Mouse (Mus musculus) macrophage (primary cell): ENCODE measurements around the gene Gm11627. TPM values are rescaled to one million over a fixed set of nuclear protein-coding genes. Genes with fewer than 3 reads are reported as not detected.
"Not testable (repeated sequence)": the region's sequence is repeated elsewhere in the genome, so short reads cannot be mapped to it uniquely, and the experiment has no call there.

Experiments
- H3K27ac ChIP-seq: fragments of 350-480 bp; formaldehyde crosslinking; 2 replicates; pipeline ENCODE4 v1.9.0; 2021
- H3K36me3 ChIP-seq: fragments of 350-480 bp; formaldehyde crosslinking; 2 replicates; pipeline ENCODE4 v1.9.0; 2021; ENCODE audit errors: inconsistent target
- H3K4me3 ChIP-seq: fragments of 350-480 bp; formaldehyde crosslinking; 2 replicates; pipeline ENCODE4 v1.9.0; 2021; ENCODE audit errors: inconsistent target
- H3K79me2 ChIP-seq: fragments of 350-480 bp; formaldehyde crosslinking; 2 replicates; pipeline ENCODE4 v1.9.0; 2021; ENCODE audit errors: inconsistent target
- WGBS: methylation state at CpG from one replicate; pipeline ENCODE4 v1.1.7; 2026; ENCODE audit warnings: inconsistent platforms; ENCODE audit not compliant: missing documents; 5-methylcytosine and 5-hydroxymethylcytosine counted together
- polyA plus RNA-seq: library from polyadenylated mRNA; stranded (reverse); fragments of 250-400 nt; gene quantifications from 3 replicates; pipeline ENCODE4 v1.2.4, GENCODE M21; 2018; ENCODE audit warnings: inconsistent platforms
- total RNA-seq, 78 experiments: library from RNA; depleted of rRNA; stranded (reverse); fragments of 250-400 nt; gene quantifications; 1 replicate in 9 of 78; 2 replicates in 24 of 78; 3 replicates in 43 of 78; 4 replicates in 2 of 78; pipeline ENCODE4 v1.2.4; 2018; ENCODE audit warnings: inconsistent platforms in 56 of 78

The Gm11627 gene
- total RNA-seq (2018; cell fraction: chromatin; rRNA removed) = not detected
- total RNA-seq (2018; cell fraction: cytosol; rRNA removed) = not detected
- total RNA-seq (2018; cell fraction: nucleus; rRNA removed) = not detected
- polyA plus RNA-seq = not detected in 3 replicates

DNA sequence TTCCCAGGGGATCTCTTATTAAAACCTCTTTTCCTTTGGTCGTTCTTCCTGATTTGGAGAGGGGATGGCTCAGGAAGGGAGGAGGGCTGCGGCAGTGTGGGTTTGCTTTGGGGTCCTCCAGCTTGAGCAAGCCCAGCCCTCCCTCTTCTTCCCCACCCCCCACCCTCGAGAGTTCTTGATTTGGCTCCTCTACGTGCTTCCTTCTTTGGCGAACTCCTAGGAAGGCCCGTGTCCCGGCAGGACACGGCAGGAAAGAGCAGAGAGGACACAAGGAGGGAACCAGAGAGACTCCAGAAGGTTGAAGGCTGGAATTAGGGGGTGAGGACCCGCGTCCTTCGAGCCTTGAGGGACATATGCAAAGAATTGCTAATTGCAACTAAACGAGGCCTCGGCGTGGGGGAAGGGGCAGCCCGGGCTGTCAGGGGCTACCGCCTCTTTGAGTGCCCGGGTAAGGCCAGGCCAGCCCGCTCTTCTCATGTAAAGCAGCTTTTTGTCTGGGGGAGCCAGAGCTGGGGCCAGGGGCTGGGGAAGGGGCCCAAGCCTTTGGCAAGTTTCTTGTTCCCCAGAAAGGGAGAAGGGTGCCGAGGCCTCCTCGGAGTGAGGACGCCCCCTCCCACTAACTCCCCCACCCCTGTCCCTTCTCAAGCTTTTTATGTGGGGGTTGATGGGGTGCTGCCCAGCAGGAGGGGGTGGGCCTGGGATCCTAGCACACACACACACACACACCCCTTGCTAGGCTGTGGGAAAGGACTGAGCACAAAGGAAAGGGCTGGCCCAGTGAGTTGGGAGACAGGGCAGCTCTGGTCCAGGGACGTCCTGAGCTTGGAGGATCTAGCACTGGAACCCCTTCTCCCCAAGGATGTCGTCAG lies at the start of gene Gm11627:
Gm11627 (minus strand) TSS at position 297 of the 869 bp plus-strand sequence.
- 40% methylated on average over 22 of the region's 23 CpGs for WGBS
- Histone ChIP-seq H3K36me3 (no peaks in the 10 kb centered on the region), H3K79me2 (no peaks in the 10 kb centered on the region), H3K4me3 (no peak within 1 kb of the TSS), H3K27ac (no peak within 1 kb of the TSS)

DNA sequence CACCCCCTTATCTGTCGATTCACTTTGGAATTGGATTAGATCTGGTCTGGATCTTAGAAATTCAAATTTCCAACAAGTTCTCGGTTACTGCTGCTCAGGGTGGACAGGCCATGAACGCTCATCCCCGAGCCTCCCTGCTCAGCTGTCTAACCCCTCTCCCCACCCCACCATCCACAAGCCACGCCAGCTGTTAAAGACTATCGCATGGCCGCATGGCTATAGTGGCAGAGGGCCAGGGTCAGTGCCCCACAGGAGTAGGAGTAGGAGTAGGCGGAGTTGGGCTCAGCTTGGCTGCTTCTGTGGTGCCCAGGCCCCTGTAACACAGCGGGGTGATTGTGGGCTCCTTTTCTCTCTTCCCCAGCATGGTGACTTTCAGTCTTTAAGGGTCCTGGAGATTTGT lies 49.3 kb upstream of the Gm11627 start:
- Histone ChIP-seq H3K36me3 (no peaks in the 10 kb centered on the region), H3K4me3 (no peak overlapping the region), H3K27ac (no peak overlapping the region), H3K79me2 (no peaks in the 10 kb centered on the region)
- WGBS = 92% methylated on average over 9 of the region's 9 CpGs

GRCm38 (mm10) chr11:102627171-102627931 lies 48.1 kb upstream of the Gm11627 start:
- WGBS = 93% methylated on average over 9 of the region's 9 CpGs

DNA sequence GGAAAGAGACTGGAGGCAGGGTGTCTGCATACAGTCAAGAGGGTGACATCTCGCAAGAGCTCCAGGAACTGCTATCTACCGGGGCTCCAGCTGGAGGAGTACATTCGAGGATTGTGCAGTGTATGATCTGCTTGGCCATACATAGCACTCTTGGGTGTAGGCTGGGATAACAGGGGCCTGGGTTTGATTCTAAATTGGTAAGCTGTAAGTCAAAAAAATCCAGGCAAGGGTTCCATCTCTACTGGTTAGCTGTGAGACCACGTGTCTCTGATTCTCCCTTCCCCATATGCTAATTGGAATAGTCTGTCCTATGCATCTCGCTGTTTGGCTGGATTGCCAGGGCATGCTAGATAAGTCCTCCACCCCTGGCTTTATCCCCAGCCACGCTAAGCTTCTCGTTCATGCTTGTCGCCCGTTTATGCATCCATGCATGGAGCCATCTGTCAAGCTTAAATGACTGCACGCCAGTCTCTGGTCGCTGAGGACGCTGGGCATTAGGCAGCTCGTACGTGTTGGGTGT lies 45.7 kb upstream of the Gm11627 start:
- no peak overlapping the region for H3K4me3 ChIP-seq
- 90% methylated on average over 14 of the region's 14 CpGs for WGBS
- H3K27ac ChIP-seq = no peak overlapping the region
- no peaks in the 10 kb centered on the region for H3K79me2 ChIP-seq
- H3K36me3 ChIP-seq = no peaks in the 10 kb centered on the region

More at GRCm38 (mm10) chr11:102627171-102627931, 48.1 kb upstream of the Gm11627 start:
- Histone ChIP-seq H3K27ac (no peak overlapping the region), H3K79me2 (no peaks in the 10 kb centered on the region), H3K4me3 (no peak overlapping the region), H3K36me3 (no peaks in the 10 kb centered on the region)

GRCm38 (mm10) chr11:102623876-102624789 lies 44.9 kb upstream of the Gm11627 start:
- Histone ChIP-seq H3K4me3 (no peak overlapping the region), H3K79me2 (no peaks in the 10 kb centered on the region), H3K27ac (no peak overlapping the region), H3K36me3 (no peaks in the 10 kb centered on the region)
- 65% methylated on average over 17 of the region's 17 CpGs for WGBS

GRCm38 (mm10) chr11:102619449-102619848 lies 40.2 kb upstream of the Gm11627 start:
- WGBS = 69% methylated on average over 2 of the region's 2 CpGs
- H3K79me2 ChIP-seq = no peaks in the 10 kb centered on the region

GRCm38 (mm10) chr11:102611317-102611705 lies 32.0 kb upstream of the Gm11627 start:
- Histone ChIP-seq H3K4me3 (no peak overlapping the region), H3K79me2 (no peaks in the 10 kb centered on the region), H3K27ac (no peak overlapping the region), H3K36me3 (no peaks in the 10 kb centered on the region)
- 20% methylated on average over 6 of the region's 6 CpGs for WGBS

More at GRCm38 (mm10) chr11:102619449-102619848, 40.2 kb upstream of the Gm11627 start:
- H3K4me3 ChIP-seq = no peak overlapping the region
- H3K36me3 ChIP-seq = no peaks in the 10 kb centered on the region
- no peak overlapping the region for H3K27ac ChIP-seq

- H3K27ac ChIP-seq = no peak overlapping the region
- H3K79me2 ChIP-seq = no peaks in the 10 kb centered on the region
- WGBS = 77% methylated on average over 9 of the region's 9 CpGs
- no peak overlapping the region for H3K4me3 ChIP-seq
- H3K36me3 ChIP-seq = no peaks in the 10 kb centered on the region
These were observed 31.5 kb upstream of the Gm11627 start for GRCm38 (mm10) chr11:102610675-102611316.

DNA sequence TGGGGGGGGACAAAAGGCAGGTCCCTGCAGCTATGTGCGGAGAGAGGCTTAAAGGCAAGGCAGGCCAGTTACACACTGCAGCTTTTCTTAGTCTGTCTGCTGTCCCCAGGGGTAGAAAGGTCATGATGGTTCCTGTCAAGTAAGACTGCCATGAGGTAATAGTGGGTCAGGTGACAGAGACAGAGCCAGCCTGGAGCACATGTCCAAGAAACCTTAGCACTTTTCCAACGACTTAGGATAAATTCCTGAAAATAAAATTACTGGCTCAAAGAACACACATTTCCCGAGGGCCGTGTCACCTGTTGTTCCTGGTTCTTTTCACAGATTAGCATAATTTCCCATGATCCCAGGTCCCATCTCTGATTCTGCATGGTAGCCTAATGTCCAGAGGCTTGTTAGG lies 31.0 kb upstream of the Gm11627 start:
- Histone ChIP-seq H3K27ac (no peak overlapping the region), H3K79me2 (no peaks in the 10 kb centered on the region), H3K36me3 (no peaks in the 10 kb centered on the region), H3K4me3 (no peak overlapping the region)
- 78% methylated on average over 4 of the region's 4 CpGs for WGBS

DNA sequence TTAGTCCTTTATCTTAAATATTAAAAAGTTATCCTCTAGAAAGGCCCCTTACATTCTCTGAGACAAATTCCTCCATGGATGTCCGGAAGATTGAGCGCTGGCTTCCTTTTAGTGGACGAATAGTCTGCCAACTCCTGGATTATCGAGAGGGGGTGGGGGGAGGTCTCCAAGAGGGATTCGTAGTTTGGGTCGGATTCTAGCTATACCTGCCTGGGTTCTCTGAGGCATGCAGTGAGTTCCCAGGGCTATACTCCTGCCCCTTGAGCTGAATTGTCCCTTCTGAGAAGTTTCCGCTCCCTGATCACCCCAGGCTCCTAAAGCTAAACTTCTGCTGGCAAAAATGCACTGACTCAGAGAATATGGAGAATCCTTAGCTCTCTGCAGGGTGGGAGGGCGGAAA lies 30.2 kb upstream of the Gm11627 start:
- no peaks in the 10 kb centered on the region for H3K79me2 ChIP-seq
- H3K36me3 ChIP-seq = no peaks in the 10 kb centered on the region
- no peak overlapping the region for H3K4me3 ChIP-seq
- WGBS = 97% methylated on average over 8 of the region's 8 CpGs
- H3K27ac ChIP-seq = no peak overlapping the region

DNA sequence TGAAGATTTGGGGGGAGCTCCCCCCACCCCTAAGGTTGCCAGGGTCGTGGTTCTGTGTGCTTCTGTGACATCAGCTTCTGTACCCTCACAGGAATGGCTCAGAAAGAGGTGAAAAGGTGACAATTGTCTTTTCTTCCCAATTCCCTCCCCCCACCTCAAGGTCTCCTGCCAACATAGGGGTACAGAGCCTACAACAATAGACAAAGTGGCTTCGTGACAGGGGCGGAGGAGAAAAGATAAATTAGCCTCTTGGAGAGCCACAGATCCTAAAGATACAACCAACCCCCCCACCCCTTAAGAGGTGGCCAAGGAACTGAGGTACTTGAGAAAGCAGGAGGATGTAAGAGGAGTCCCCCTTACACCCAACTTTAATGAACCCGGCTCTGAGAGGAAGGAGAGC lies 29.4 kb upstream of the Gm11627 start:
- H3K4me3 ChIP-seq = no peak overlapping the region
- no peaks in the 10 kb centered on the region for H3K36me3 ChIP-seq
- WGBS = 86% methylated on average over 4 of the region's 4 CpGs
- no peak overlapping the region for H3K27ac ChIP-seq
- no peaks in the 10 kb centered on the region for H3K79me2 ChIP-seq

DNA sequence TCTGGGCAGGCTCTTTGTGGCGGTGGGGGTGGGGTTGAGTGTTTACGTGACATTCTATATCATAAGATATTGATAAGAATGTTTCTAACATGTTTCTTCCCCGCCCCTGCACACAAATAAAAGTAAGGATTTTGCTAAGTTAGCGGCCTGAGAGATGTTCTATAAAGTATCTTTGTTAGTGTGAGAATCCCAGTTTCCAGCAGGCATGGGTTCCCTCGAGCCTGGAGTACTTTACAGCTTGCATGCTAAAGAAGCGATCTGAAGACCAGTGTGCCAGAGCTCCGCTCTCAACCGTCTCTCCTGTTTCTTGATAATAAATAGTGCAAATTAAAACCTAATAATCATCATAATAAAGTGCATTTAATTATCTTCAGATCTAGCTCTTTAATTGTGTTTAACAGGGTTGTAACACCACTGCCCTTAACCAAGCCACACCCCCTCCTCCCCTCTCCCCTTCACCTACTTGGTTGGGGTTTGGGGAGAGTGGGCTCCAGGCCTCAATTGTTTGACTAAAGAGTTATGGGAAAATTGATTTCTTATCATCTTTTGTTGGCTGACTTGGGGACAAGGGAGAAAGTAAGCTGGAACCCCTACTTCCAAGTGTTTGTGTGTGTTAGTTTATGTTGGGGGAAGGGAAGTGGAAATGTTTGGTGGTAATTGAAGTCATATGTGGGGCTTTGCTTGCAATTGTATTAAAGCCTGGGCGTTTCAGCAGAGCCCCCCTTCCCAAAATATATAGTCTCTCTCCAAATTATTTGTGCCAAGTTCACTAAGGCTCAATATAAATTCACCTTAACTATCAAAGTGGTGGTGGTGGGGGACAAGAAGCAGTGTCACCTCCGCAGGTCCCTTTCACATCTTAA lies 28.7 kb upstream of the Gm11627 start:
- no peak overlapping the region for H3K27ac ChIP-seq
- no peaks in the 10 kb centered on the region for H3K36me3 ChIP-seq
- WGBS = 93% methylated on average over 9 of the region's 10 CpGs
- H3K4me3 ChIP-seq = no peak overlapping the region
- no peaks in the 10 kb centered on the region for H3K79me2 ChIP-seq

GRCm38 (mm10) chr11:102607201-102607600 lies 27.9 kb upstream of the Gm11627 start:
- H3K36me3 ChIP-seq, H3K4me3 ChIP-seq, H3K79me2 ChIP-seq, H3K27ac ChIP-seq: not testable (repeated sequence)
- WGBS = 47% methylated on average over 11 of the region's 12 CpGs
